Mouse (Mus musculus) lung, postnatal 0 days (tissue): ENCODE data around the gene Reep3. TPM values are rescaled to one million over a fixed set of nuclear protein-coding genes. Genes with fewer than 3 reads are reported as not detected.

Experiments
- ATAC-seq: fragments of 200-750 bp; cut with Nextera tagmentation; 2 replicates; pipeline ENCODE4 v1.8.0; 2017; ENCODE audit warnings: moderate library complexity
- DNase-seq: peaks from one replicate; pipeline ENCODE4 v3.0.0-alpha.2; 2016; ENCODE audit warnings: low spot score
- H3K27ac ChIP-seq: fragments of 300-500 bp; sonication (generic); 2 replicates; pipeline ENCODE4 v1.5.1; 2014; ENCODE audit warnings: antibody characterized with exemption, mild to moderate bottlenecking, low read length, mixed read lengths
- H3K27me3 ChIP-seq: fragments of 300-500 bp; sonication (generic); replicated peaks from 2 replicates; pipeline ENCODE4 v1.6.1; 2014; ENCODE audit warnings: low read length, mixed read lengths; ENCODE audit not compliant: insufficient read depth
- H3K36me3 ChIP-seq: fragments of 300-500 bp; sonication (generic); 2 replicates; pipeline ENCODE4 v1.6.1; 2014; ENCODE audit warnings: low read length, mixed read lengths; ENCODE audit not compliant: insufficient read depth
- H3K4me1 ChIP-seq: fragments of 300-500 bp; sonication (generic); 2 replicates; pipeline ENCODE4 v1.6.1; 2014; ENCODE audit warnings: antibody characterized with exemption, low read depth, low read length, mixed read lengths; ENCODE audit not compliant: insufficient read depth
- H3K4me2 ChIP-seq: fragments of 300-500 bp; sonication (generic); replicated peaks from 2 replicates; pipeline ENCODE4 v1.6.1; 2014; ENCODE audit warnings: low read depth, mild to moderate bottlenecking, low read length, moderate library complexity, mixed read lengths
- H3K4me3 ChIP-seq: fragments of 300-500 bp; sonication (generic); 2 replicates; pipeline ENCODE4 v1.5.1; 2014; ENCODE audit warnings: low read depth, low read length
- H3K9ac ChIP-seq: fragments of 300-500 bp; sonication (generic); replicated peaks from 2 replicates; pipeline ENCODE4 v1.6.1; 2014; ENCODE audit warnings: low read depth, mild to moderate bottlenecking
- H3K9me3 ChIP-seq: fragments of 300-500 bp; sonication (generic); 2 replicates; pipeline ENCODE4 v1.6.1; 2016; ENCODE audit warnings: low read length, mixed read lengths
- CTCF ChIP-seq: IDR thresholded peaks from 2 replicates; pipeline ENCODE4 v1.5.1; 2016; ENCODE audit warnings: antibody characterized with exemption, mild to moderate bottlenecking
- EP300 ChIP-seq: IDR thresholded peaks from 2 replicates; pipeline ENCODE4 v1.6.1; 2016; ENCODE audit warnings: antibody characterized with exemption, mild to moderate bottlenecking, control low read depth
- WGBS: fragments of 180-500 bp; shearing (Covaris S2); extraction: QIAGEN DNeasy Blood & Tissue Kit; methylation state at CpG from one replicate; pipeline ENCODE4 v1.1.7; 2014; 5-methylcytosine and 5-hydroxymethylcytosine counted together
- polyA plus RNA-seq: library from polyadenylated mRNA; unstranded; fragments of >200 nt; fragmentation: Nextera tagmentation; extraction: Ambion mirVana; gene quantifications from 2 replicates; pipeline ENCODE4 v1.2.1, GENCODE M21; 2015

The Reep3 gene
- polyA plus RNA-seq, 1 experiment from 2014 or later = 38.4 TPM

GRCm38 (mm10) chr10:67024391-67024790 lies 72.4 kb downstream of the Reep3 start:
- no peak for ATAC-seq
- H3K36me3 ChIP-seq = no peaks in the 10 kb centered on the region; the same call in 1 of the 2 replicates
- H3K4me3 ChIP-seq = no peak overlapping the region
- H3K4me2 ChIP-seq = no peak overlapping the region
- no peak for DNase-seq
- no peaks in the 10 kb centered on the region for H3K9me3 ChIP-seq
- peaks cover 10% of the 10 kb centered on the region for H3K4me1 ChIP-seq
- H3K27me3 ChIP-seq = no peaks in the 10 kb centered on the region
- WGBS = 91% methylated on average over 6 of the region's 6 CpGs
- no peak overlapping the region for H3K27ac ChIP-seq
- no peak for TF ChIP-seq CTCF
- TF ChIP-seq EP300 = no peak
- no peak overlapping the region for H3K9ac ChIP-seq

GRCm38 (mm10) chr10:67023092-67023491 lies 73.7 kb downstream of the Reep3 start:
- ATAC-seq = no peak
- WGBS = 84% methylated on average over 9 of the region's 9 CpGs
- Histone ChIP-seq H3K4me3 (no peak overlapping the region), H3K36me3 (no peaks in the 10 kb centered on the region; the same call in 1 of the 2 replicates), H3K9me3 (no peaks in the 10 kb centered on the region), H3K4me2 (no peak overlapping the region), H3K27ac (no peak overlapping the region), H3K4me1 (peaks cover 10% of the 10 kb centered on the region), H3K27me3 (no peaks in the 10 kb centered on the region), H3K9ac (no peak overlapping the region)
- DNase-seq = no peak
- TF ChIP-seq CTCF = no peak
- TF ChIP-seq EP300 = no peak

DNA sequence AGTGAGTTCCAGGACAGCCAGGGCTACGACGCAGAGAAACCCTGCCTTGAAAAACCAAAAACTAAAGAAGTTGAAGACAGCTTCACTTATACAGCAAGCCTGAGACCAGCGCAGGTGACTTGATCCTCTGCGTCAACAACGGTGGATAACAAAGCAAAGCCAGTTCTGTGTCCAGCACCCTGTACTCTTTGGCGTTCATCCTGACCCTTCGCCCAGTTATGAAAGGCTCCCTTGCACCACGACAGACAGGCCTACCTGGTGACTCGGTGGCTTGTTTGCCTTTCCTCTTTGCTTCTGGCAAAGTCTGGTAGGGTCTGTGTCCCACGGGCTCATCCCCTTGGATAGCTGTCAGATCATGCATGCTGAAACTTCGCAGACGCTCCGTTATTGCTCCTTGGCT lies 75.3 kb downstream of the Reep3 start:
- no peak overlapping the region for H3K9ac ChIP-seq
- no peak overlapping the region for H3K4me3 ChIP-seq
- no peaks in the 10 kb centered on the region for H3K9me3 ChIP-seq
- peaks cover 10% of the 10 kb centered on the region for H3K4me1 ChIP-seq
- no peak overlapping the region for H3K4me2 ChIP-seq
- no peak for DNase-seq
- H3K27ac ChIP-seq = no peak overlapping the region
- WGBS = 78% methylated on average over 13 of the region's 13 CpGs
- no peak for ATAC-seq
- TF ChIP-seq EP300 = no peak
- TF ChIP-seq CTCF = no peak
- H3K27me3 ChIP-seq = no peaks in the 10 kb centered on the region
- H3K36me3 ChIP-seq = no peaks in the 10 kb centered on the region; the same call in 1 of the 2 replicates

DNA sequence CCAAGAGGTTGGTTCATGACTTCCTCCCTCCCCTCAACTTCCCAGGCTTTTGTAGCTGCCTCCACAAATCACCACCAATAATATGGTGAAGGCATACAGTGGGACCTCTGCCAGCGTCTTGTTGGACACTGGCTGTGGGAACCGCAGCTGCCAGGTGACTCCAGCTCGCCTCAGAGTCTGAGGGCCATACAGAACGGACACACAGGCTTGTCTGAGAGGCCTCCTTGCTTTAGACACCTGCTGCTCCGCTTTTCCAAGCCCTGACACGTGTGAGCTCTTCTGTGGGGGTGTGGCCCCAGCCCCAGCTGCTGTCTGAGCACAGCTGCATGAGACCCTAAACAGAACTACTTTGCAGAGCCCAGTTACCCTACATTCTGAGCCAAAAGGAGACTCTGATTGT lies 77.9 kb downstream of the Reep3 start:
- Histone ChIP-seq H3K9ac (no peak overlapping the region), H3K27ac (no peak overlapping the region), H3K4me2 (no peak overlapping the region), H3K9me3 (no peaks in the 10 kb centered on the region), H3K4me1 (no peaks in the 10 kb centered on the region), H3K36me3 (peaks cover 4% of the 10 kb centered on the region; the same call in 1 of the 2 replicates), H3K27me3 (no peaks in the 10 kb centered on the region), H3K4me3 (no peak overlapping the region)
- WGBS = 54% methylated on average over 6 of the region's 6 CpGs
- ATAC-seq (no peak), DNase-seq (no peak)
- no peak for TF ChIP-seq EP300
- TF ChIP-seq CTCF = no peak

DNA sequence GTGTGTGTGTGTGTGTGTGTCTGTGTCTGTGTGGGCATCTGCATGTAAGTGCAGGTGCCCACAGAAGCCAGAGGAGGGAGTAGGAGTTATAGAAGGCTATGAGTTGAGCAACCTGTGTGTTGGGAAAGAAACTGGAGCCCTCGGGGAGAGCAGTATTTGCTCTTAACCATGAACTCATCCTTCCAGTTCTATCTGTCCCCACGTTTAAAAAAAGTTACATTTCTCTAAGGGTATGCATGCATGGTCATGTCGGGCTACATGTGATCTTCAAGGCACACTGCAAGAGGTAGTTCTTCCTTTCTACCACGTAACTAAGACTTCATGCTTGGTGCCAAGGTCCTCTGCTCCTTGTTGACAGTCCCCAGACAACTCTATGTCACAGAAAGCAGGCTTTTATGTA lies 78.9 kb downstream of the Reep3 start:
- DNase-seq (no peak), ATAC-seq (no peak)
- H3K4me1 ChIP-seq = no peaks in the 10 kb centered on the region
- H3K27me3 ChIP-seq = no peaks in the 10 kb centered on the region
- 85% methylated on average over 4 of the region's 4 CpGs for WGBS
- no peak overlapping the region for H3K9ac ChIP-seq
- no peaks in the 10 kb centered on the region for H3K9me3 ChIP-seq
- TF ChIP-seq EP300 (no peak), CTCF (no peak)
- H3K4me2 ChIP-seq = no peak overlapping the region
- H3K36me3 ChIP-seq = peaks cover 4% of the 10 kb centered on the region; the same call in 1 of the 2 replicates
- H3K4me3 ChIP-seq = no peak overlapping the region
- no peak overlapping the region for H3K27ac ChIP-seq

GRCm38 (mm10) chr10:67017315-67017714 lies 79.4 kb downstream of the Reep3 start:
- H3K36me3 ChIP-seq = peaks cover 4% of the 10 kb centered on the region; the same call in 1 of the 2 replicates
- H3K9me3 ChIP-seq = no peaks in the 10 kb centered on the region
- H3K4me2 ChIP-seq = no peak overlapping the region
- DNase-seq (no peak), ATAC-seq (no peak)
- H3K27ac ChIP-seq = no peak overlapping the region
- H3K4me1 ChIP-seq = no peaks in the 10 kb centered on the region
- no peak overlapping the region for H3K4me3 ChIP-seq
- no peak for TF ChIP-seq EP300
- TF ChIP-seq CTCF = no peak
- 76% methylated on average over 2 of the region's 2 CpGs for WGBS
- H3K9ac ChIP-seq = no peak overlapping the region
- H3K27me3 ChIP-seq = no peaks in the 10 kb centered on the region
